Mouse (Mus musculus) heart, postnatal 25 days (tissue): ENCODE measurements around the gene Hsd11b2. TPM values are rescaled to one million over a fixed set of nuclear protein-coding genes. Genes with fewer than 3 reads are reported as not detected.
A peak's percentile ranks its signal among the peaks of the same experiment; 100 is the strongest.
"Not testable (repeated sequence)": the region's sequence is repeated elsewhere in the genome, so short reads cannot be mapped to it uniquely, and the experiment has no call there.

ENCODE experiments used
- DNase-seq: peaks from one replicate; pipeline ENCODE4 v3.0.0; 2022; ENCODE audit warnings: low spot score
- intact Hi-C: fragments of 180-260 bp; cut with DNase I; formaldehyde crosslinking; loops from one replicate; pipeline ENCODE4 v1.15.1; 2025
- total RNA-seq, 2 experiments: library from RNA; stranded (reverse); gene quantifications; 2 replicates each; pipeline ENCODE4 v1.2.3; 2021

Hsd11b2 gene
- total RNA-seq, 2 experiments from 2014 or later: 0.13 to 0.36 TPM

DNA sequence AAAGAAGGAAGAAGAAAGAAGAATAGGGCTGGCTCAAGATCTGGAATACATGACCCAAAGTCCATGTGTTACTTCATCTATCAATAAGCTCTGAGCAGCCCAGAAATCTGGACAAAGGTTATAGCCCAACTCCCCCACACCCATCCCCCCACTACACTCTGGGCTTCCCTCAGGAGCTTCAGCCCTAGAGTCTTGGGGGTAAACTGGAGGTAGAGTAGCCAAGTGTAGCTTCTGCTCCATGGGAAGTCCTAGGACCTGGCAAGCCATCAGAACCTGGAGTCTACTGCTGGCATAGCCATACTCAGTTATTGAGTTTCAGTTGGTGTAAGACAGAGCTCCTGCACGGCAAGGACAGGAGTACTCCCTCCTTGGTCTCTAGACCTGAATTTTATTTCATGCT is 31.0 kb downstream of the Hsd11b2 start:
- no peak for DNase-seq
- intact Hi-C loops: no loop called here

DNA sequence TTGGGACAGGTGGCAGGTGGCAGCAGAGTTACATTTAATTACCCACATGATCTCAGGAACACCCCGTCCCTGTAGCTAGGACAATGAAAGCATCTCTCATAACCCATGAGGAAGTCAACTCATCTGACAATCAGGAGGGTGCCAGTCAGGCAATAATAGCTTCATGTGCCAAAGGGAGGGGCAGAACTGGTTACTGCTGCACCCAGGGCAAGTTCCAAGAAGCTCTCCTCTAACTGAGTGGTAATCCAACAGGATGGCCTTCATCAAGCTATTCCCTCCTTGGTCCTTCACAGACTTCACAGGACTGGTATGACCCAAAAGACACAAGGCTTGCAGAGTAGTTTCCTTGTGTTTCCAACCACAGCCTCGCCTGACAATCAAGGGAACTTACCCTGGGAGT is 31.5 kb downstream of the Hsd11b2 start:
- no peak for DNase-seq
- intact Hi-C loops: loop anchor here (2.0 kb wide), 1 partner anchor 15 kb away; no protein-coding TSS in a partner anchor

DNA sequence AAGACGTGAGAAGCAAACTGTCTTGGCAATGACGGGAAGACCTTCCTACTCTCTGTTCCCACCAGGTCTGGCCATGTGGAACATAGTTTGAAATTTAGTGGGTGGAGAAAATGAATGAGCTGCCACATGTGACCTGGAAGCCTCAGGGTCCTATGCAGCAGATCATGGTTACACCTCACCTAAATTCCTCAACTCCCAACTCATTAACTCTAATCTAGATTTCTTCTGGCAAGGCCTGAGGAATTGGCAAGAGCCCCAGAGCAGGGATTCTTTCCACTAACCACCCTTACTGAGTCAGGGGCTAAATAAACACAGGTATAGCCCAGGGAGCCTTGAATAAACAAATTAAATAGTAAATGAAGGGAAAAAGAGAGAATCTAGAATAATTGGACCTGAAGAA is 33.5 kb downstream of the Hsd11b2 start:
- intact Hi-C loops: no loop called here
- no peak for DNase-seq

DNA sequence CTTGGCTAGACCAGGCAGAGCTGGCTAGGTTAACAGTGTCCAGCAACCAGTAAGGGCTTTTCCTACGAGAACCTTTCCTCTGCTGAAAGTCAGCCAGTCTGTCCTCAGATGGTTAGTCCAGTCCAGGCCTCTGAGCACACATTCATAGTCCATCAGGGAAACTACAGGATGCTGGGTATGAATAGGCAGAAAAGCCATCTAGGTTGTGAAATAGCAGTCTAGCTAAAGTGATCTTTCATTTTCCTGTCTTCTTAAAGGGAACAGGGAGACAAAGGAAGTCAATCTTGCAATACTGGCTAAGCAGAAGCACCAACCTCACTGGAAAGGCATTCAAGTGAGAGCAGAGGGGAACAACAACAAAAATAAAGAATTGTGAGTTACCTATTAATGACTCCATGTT is 34.3 kb downstream of the Hsd11b2 start:
- no peak for DNase-seq
- intact Hi-C loops: no loop called here

DNA sequence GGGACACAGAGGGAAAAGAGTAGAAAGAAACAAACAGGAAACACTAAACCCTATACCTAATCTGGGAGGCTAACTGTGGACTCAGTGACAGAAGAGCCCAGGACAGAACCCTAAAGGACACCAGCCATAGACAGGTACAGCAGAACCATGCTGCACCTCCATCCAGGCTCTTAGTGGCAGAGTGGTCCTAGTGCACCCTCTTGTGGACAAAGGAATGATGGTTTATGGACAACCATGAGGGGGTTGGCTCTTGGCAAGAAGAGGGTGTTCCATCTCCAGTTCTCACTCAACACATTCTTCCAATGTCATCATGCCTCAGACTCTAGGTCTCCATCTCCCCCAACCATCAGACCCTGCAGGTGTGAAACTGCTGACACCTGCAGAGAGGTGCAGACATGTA is 35.5 kb downstream of the Hsd11b2 start:
- peak; percentile 31 for DNase-seq
- intact Hi-C loops: loop anchor here (2.0 kb wide), 2 partner anchors 37 to 69 kb away; no protein-coding TSS in a partner anchor

DNA sequence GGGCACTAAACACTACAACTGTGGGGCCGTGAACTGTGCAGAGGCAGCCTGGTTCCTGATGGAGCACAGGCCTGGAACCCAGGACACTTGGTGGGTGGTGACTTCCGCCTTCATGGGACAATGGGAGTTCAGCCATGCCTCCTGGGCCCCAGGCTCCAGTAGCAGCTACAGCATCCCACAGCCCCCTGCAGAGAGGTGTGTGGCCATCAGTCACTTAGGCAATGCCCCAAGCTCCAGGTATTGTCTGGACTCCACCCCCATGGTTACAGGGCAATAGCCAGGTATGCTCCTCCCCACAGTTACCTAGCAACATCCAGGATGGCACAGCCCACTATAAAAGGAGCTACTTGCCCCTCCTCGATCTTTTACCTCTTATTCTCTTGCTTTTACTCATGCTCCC is 36.7 kb downstream of the Hsd11b2 start:
- intact Hi-C loops: loop anchor here (2.0 kb wide), 2 partner anchors 38 to 70 kb away; no protein-coding TSS in a partner anchor

DNA sequence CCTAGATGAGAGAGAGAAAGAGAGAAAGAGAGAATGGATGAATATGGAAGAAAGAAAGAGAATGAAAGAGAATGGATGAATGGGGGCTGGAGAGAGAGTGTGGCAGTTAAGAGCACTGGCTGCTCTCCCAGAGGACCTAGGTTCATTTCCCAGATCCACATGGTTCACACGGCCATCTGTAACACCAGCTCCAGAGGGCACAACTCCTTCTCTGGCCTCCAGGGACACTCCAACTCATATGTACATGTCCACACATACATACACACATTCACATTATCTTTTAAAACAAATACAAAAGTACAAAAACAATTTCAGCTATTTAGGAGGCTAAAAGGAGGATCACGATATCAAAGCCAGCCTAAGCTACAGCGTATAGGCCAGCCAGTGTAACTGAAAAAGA is 44.3 kb downstream of the Hsd11b2 start:
- DNase-seq: no peak
- intact Hi-C loops: no loop called here

More for the DNA sequence above, 36.7 kb downstream of the Hsd11b2 start:
- no peak for DNase-seq

DNA sequence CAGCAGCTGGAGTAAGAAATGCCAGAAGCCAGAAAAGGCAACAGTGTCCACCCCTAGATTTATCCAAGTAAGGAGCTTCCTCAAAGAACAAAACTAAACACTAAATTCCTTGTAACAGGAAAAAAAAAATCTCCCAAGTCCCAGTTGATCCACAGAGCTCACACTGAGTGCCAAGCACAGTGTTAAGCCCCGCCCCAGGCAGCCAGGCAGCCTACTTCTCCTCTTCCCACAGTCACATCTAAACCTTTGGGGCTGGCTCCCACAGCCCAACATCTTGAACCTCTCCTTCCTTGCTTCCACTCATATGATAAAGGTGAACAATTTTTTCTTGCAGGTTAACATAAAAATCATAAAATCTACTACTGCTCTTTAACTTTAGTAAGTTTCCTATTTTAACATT is 45.3 kb downstream of the Hsd11b2 start:
- intact Hi-C loops: no loop called here
- no peak for DNase-seq

DNA sequence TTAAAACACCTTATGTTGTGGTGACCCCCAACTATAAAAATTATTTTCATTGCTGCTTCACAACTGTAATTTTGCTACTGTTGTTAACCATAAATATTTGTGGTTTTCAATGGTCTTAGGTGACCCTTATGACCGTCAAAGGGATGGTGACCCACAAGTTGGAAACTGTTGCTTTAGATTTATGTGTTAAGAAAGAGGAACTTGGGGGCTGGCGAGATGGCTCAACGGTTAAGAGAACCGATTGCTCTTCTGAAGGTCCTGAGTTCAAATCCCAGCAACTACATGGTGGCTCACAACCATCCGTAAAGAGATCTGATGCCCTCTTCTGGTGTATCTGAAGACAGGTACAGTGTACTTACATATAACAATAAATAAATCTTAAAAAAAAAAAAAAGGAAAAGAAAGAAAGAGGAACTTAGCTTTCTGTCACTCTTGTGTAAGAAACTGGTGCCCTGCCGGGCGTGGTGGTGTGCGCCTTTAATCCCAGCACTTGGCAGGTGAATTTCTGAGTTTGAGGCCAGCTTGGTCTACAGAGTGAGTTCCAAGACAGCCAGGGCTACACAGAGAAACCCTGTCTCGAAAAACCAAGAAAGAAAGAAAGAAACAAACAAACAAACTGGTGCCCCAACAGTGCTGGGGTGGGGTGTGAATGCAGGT is 46.1 kb downstream of the Hsd11b2 start:
- DNase-seq: not testable (repeated sequence)
- intact Hi-C loops: loop anchor here (5.0 kb wide), 2 partner anchors 58 to 123 kb away; partner anchors contain the start of gene Carmil2

DNA sequence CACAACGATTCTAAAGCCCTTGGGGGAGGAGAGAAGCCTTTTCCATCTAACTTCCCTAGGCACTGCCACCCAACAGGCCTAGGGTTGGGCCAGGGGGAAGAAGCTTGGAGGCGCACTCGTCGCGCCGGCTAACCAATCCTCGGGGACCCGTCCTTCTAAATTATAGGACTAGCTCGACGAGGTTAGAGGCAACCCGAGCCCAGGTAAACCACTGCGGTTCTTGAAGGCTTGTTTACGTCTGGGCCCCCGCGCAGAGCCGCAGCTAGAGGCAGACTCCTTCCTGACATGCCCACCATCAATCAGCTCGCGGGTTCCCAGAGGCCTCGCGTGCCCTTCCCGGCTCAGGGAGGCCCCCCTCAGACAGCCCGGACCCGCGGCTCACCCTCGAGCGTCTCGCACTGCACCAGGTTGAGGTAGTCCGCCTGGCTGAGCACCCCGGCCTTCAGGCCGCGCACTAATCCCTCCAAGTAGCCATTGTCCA is 46.9 kb downstream of the Hsd11b2 start:
- DNase-seq: peak; percentile 12
- intact Hi-C loops: loop anchor here (5.0 kb wide), 2 partner anchors 57 to 122 kb away; partner anchors contain the start of gene Carmil2

DNA sequence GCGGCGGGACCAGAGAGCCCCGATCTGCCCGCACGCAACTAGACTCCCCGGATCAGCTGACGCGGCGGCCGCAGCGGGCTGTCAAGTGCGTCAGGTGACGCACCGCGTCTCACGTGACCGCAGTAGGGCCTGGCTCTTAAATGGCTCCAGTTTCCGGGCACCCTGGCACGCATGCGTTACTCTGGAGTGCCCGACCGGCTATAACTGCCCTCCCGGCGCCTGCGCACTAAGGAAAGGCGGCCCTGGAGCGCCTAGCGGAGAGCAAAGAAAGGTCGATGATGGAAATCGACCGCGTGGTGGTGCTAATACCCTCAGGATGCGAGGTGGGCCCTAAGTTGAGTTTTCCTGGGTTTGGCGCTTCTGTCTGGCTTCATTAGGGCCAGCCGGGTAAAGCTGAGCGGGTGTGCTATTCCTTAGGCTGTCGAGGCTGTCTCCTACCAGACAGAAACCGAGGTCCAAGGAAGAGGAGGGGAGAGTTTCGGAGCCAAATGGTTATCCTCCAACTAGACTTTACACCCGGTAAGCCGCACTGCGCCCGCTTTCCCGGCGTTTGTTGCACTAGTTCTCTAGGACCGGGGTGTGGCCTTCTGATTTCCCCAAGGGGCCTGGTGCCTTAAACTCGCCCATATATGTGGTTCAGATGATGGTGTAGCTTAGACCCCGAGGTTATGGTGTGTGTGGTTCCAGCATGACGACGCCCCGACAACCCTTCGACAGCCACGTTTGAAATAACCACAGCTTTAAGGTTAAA is 47.6 kb downstream of the Hsd11b2 start, which contains the start of gene Atp6v0d1:
Gene Atp6v0d1 (minus strand): TSS at position 96 of the 751 bp plus-strand sequence.
- intact Hi-C loops: loop anchor here (1.0 to 5.0 kb wide), 3 partner anchors 28 to 121 kb away; partner anchors contain the start of gene Carmil2
- peak; percentile 99 for DNase-seq

DNA sequence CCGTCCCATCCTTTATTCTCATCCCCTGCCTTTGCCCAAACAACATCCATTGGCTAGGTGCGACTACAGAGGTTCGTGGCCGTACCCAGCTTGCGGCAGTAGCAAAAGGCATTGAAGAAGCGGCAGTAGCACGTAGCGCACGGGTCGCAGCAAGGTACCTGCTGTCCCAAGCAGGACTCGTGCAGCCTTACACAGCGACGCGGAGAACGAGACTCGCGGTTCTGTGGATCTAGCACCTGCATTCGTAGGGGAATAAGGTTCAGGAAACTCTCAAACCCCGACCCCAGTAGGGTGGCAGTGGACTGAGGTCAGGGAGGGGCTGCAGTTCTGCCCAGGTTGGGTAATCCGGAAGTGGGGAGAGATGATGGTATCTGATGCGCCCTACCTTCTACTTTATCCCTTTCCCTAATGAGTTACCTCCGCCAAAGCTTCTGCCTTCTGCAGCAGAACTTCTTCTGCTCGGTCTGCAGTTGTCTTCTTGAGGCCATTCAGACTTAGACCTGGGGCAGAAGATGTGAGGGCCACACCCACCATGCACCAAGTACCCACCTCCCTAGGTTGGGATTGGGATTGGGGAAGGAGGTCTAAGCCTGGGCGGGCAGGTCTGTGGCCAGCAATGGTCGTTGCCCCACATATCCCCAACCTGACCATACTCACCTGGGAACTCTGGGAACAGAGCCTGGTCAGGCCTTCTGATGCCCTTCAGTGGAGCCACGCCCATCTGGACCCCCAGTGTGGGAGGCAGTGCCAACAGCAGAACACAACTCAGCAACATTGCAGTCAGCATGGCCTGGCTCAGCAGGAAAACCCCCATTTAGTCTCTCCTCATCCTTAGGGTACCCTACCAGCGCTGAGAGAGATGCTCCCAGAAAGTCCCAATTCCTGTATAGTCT is 48.4 kb downstream of the Hsd11b2 start:
- no peak for DNase-seq
- intact Hi-C loops: loop anchor here (1.0 to 5.0 kb wide), 3 partner anchors 27 to 120 kb away; partner anchors contain the start of gene Carmil2

DNA sequence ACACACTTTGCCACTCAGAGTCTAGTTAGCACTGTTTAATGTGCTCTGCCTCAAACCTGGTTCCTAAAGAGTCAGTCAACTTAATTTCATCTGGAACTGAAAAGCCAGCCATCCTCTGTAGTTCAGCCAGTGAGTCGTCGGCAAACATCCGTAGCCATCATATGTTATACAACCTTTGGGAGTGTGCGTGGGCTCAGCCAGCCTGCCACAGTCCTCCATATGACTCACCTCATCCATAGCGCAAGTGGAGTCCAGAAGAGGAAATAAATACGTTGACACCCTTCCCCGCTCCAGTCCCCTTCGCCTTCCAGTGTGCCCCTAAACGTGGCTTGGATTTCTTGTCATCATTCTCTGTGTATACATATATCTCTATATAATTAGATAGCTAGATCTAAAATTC is 53.3 kb downstream of the Hsd11b2 start:
- intact Hi-C loops: no loop called here
- no peak for DNase-seq

DNA sequence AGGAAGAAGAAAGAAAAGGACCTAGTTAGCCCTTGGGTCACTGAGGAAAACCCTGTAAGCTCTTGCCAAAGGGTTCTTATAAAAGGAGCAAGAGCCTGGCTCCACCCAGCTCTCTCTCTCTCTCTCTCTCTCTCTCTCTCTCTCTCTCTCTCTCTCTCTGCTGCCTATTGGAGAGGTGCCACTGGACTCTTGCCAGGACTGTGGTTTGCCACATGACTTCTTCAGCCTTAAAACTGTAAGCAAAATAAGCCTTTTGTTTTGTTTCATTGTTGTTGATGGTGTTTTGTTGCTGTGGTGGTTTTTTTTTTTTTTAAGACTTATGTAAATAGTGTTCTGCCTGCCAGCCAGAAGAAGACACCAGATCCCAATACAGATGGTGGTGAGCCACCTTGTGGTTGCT is 54.9 kb downstream of the Hsd11b2 start:
- intact Hi-C loops: no loop called here
- DNase-seq: no peak

Other genes starting within 250 kb of the Hsd11b2 start
- gene Hsf4, start 249.0 kb upstream of the Hsd11b2 start, total RNA-seq: 1 to 10 TPM; 1.5 to 2.2 TPM
- 10 to 100 TPM; 17.2 to 20.1 TPM for gene Nol3, start 242.6 kb upstream of the Hsd11b2 start, total RNA-seq
- 1 to 10 TPM; 1.8 to 2.0 TPM for gene 4931428F04Rik, start 228.9 kb upstream of the Hsd11b2 start, total RNA-seq
- gene Exoc3l, start 222.7 kb upstream of the Hsd11b2 start, total RNA-seq: 1 to 10 TPM; 4.9 to 7.1 TPM
- 10 to 100 TPM; 19.8 to 21.5 TPM for gene E2f4, start 221.1 kb upstream of the Hsd11b2 start, total RNA-seq
- under 1 TPM; 0.81 to 0.91 TPM for gene Elmo3, start 213.2 kb upstream of the Hsd11b2 start, total RNA-seq
- gene Lrrc29, start 192.5 kb upstream of the Hsd11b2 start, total RNA-seq: 1 to 10 TPM; 1.3 to 1.9 TPM
- gene Tmem208, start 192.4 kb upstream of the Hsd11b2 start, total RNA-seq: 10 to 100 TPM; 23.4 to 25.3 TPM
- 1 to 10 TPM; 6.1 to 7.2 TPM for gene Fhod1, start 170.8 kb upstream of the Hsd11b2 start, total RNA-seq
- gene Slc9a5, start 169.9 kb upstream of the Hsd11b2 start, total RNA-seq: under 1 TPM; 0.29 to 0.56 TPM
- not detected for gene Plekhg4, start 145.5 kb upstream of the Hsd11b2 start, total RNA-seq
- under 1 TPM in 1 of 2 experiments, not detected in 1; 0.44 TPM for gene Kctd19, start 105.3 kb upstream of the Hsd11b2 start, total RNA-seq
- gene Lrrc36, start 105.2 kb upstream of the Hsd11b2 start, total RNA-seq: under 1 TPM; 0.42 to 0.73 TPM
- 10 to 100 TPM; 51.4 TPM for gene Tppp3, start 47.2 kb upstream of the Hsd11b2 start, total RNA-seq
- 10 to 100 TPM; 12.8 to 13.6 TPM for gene Zdhhc1, start 21.9 kb upstream of the Hsd11b2 start, total RNA-seq
- 10 to 100 TPM; 45.7 to 53.2 TPM for gene Atp6v0d1, start 47.3 kb downstream of the Hsd11b2 start, total RNA-seq
- gene Ripor1, start 86.5 kb downstream of the Hsd11b2 start, total RNA-seq: 10 to 100 TPM; 41.7 to 50.9 TPM
- gene Ctcf, start 117.8 kb downstream of the Hsd11b2 start, total RNA-seq: 10 to 100 TPM; 36.4 to 43.6 TPM
- gene Agrp, start 118.6 kb downstream of the Hsd11b2 start, total RNA-seq: not detected
- under 1 TPM; 0.18 to 0.20 TPM for gene Carmil2, start 167.5 kb downstream of the Hsd11b2 start, total RNA-seq
- 10 to 100 TPM; 11.1 to 13.7 TPM for gene Acd, start 182.3 kb downstream of the Hsd11b2 start, total RNA-seq
- gene Pard6a, start 182.4 kb downstream of the Hsd11b2 start, total RNA-seq: 1 to 10 TPM; 8.4 to 9.1 TPM
- not detected for gene 4933405L10Rik, start 188.9 kb downstream of the Hsd11b2 start, total RNA-seq
- gene Enkd1, start 189.5 kb downstream of the Hsd11b2 start, total RNA-seq: 1 to 10 TPM; 2.0 to 2.4 TPM
- gene Gfod2, start 239.9 kb downstream of the Hsd11b2 start, total RNA-seq: 1 to 10 TPM; 4.2 to 4.8 TPM